Mouse (Mus musculus) neural tube, embryonic 11.5 days (tissue): Measurements from ENCODE around the gene Aaas. TPM values are rescaled to one million over a fixed set of nuclear protein-coding genes. Genes with fewer than 3 reads are reported as not detected.

ENCODE experiments used
- ATAC-seq: fragments of 200-750 bp; cut with Nextera tagmentation; 2 replicates; pipeline ENCODE4 v1.8.0; 2017; ENCODE audit warnings: moderate number of reproducible peaks, mild to moderate bottlenecking, moderate TSS enrichment, moderate library complexity; ENCODE audit not compliant: insufficient read depth, low FRiP score, low TSS enrichment
- DNase-seq: peaks from one replicate; pipeline ENCODE4 v3.0.0-alpha.2; 2015; ENCODE audit warnings: low spot score
- H3K27ac ChIP-seq: fragments of 300-500 bp; sonication (generic); 2 replicates; pipeline ENCODE4 v1.5.1; 2014; ENCODE audit warnings: low read depth, mild to moderate bottlenecking, low read length
- H3K27me3 ChIP-seq: fragments of 300-500 bp; sonication (generic); 2 replicates; pipeline ENCODE4 v1.6.1; 2014; ENCODE audit warnings: mild to moderate bottlenecking, low read length, mixed read lengths; ENCODE audit not compliant: control insufficient read depth, insufficient read depth
- H3K36me3 ChIP-seq: fragments of 300-500 bp; sonication (generic); 2 replicates; pipeline ENCODE4 v1.6.1; 2014; ENCODE audit warnings: mild to moderate bottlenecking, low read length, moderate library complexity, mixed read lengths; ENCODE audit not compliant: control insufficient read depth, insufficient read depth
- H3K4me1 ChIP-seq: fragments of 300-500 bp; sonication (generic); 2 replicates; pipeline ENCODE4 v1.6.1; 2014; ENCODE audit warnings: low read length, mixed read lengths; ENCODE audit not compliant: control insufficient read depth, insufficient read depth
- H3K4me2 ChIP-seq: fragments of 300-500 bp; sonication (generic); 2 replicates; pipeline ENCODE4 v1.6.1; 2014; ENCODE audit warnings: low read depth, mild to moderate bottlenecking, moderate library complexity
- H3K4me3 ChIP-seq: fragments of 300-500 bp; sonication (generic); 2 replicates; pipeline ENCODE4 v1.5.1; 2014; ENCODE audit warnings: low read depth, low read length
- H3K9ac ChIP-seq: fragments of 300-500 bp; sonication (generic); 2 replicates; pipeline ENCODE4 v1.6.1; 2014; ENCODE audit warnings: mild to moderate bottlenecking, low read length
- H3K9me3 ChIP-seq: fragments of 300-500 bp; sonication (generic); 2 replicates; pipeline ENCODE4 v1.6.1; 2016; ENCODE audit warnings: low read length; ENCODE audit not compliant: control insufficient read depth
- WGBS: fragments of 180-500 bp; shearing (Covaris S2); extraction: QIAGEN DNeasy Blood & Tissue Kit; methylation state at CpG from one replicate; pipeline ENCODE4 v1.1.7; 2014; 5-methylcytosine and 5-hydroxymethylcytosine counted together
- polyA plus RNA-seq: library from polyadenylated mRNA; unstranded; fragments of >200 nt; fragmentation: Nextera tagmentation; extraction: Ambion mirVana; gene quantifications from 2 replicates; pipeline ENCODE4 v1.2.1, GENCODE M21; 2014

Gene Aaas
- polyA plus RNA-seq, 1 experiment from 2014 or later = 86.7 TPM

DNA sequence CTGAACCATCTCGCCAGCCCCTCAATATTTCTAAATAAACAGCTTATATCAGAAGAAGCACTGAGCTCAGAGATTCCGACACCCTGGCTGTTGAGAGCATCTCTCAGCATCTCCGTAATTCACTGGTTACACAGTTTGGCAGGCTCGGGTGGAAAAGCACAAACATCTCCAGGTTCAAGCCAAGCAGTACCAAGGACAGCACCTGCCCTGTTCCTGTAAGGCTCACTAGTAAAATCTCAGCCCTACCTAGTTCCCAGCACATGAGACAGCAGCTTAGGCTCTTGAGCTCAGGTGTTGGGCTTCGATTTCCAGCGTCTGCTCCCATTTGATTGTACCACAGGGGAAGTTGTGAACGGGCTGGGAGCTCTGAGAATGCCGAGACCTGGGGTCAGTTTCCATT lies 15.3 kb downstream of the Aaas start:
- 89% methylated on average over 8 of the region's 8 CpGs for WGBS
- ATAC-seq = no peak

GRCm38 (mm10) chr15:102331610-102332015 lies 19.0 kb downstream of the Aaas start, which contains the start of gene Myg1:
Myg1 (plus strand) TSS chr15:102331709.
- DNase-seq (peak; percentile 83), ATAC-seq (peak; percentile 93)
- peak within 1 kb of the TSS; percentile 78 for H3K4me3 ChIP-seq
- peak within 1 kb of the TSS; percentile 54; the same call in 1 of the 2 replicates for H3K27ac ChIP-seq
- H3K36me3 ChIP-seq = peaks cover 16% of the 10 kb centered on the region; the same call in 1 of the 2 replicates
- peak within 1 kb of the TSS; percentile 67 for H3K9ac ChIP-seq
- WGBS = under 1% methylated on average over 30 of the region's 30 CpGs
- no peaks in the 10 kb centered on the region for H3K9me3 ChIP-seq
- no peaks in the 10 kb centered on the region for H3K27me3 ChIP-seq
- peaks cover 8% of the 10 kb centered on the region for H3K4me1 ChIP-seq
- H3K4me2 ChIP-seq = peak within 1 kb of the TSS; percentile 90

More for the DNA sequence above, 15.3 kb downstream of the Aaas start:
- Histone ChIP-seq H3K27ac (no peak overlapping the region), H3K4me3 (no peak overlapping the region), H3K9me3 (no peaks in the 10 kb centered on the region), H3K36me3 (peaks cover 22% of the 10 kb centered on the region), H3K4me1 (peaks cover 6% of the 10 kb centered on the region), H3K27me3 (no peaks in the 10 kb centered on the region), H3K4me2 (no peak overlapping the region), H3K9ac (no peak overlapping the region)
- DNase-seq = no peak

- ATAC-seq = no peak
- Histone ChIP-seq H3K27ac (no peak overlapping the region), H3K27me3 (no peaks in the 10 kb centered on the region), H3K9me3 (no peaks in the 10 kb centered on the region), H3K4me1 (peaks cover 2% of the 10 kb centered on the region), H3K4me2 (peak overlapping the region; percentile 46), H3K36me3 (peaks cover 6% of the 10 kb centered on the region; the same call in 1 of the 2 replicates), H3K9ac (peak overlapping the region; percentile 79), H3K4me3 (peak overlapping the region; percentile 82)
- no peak for DNase-seq
- 74% methylated on average over 8 of the region's 8 CpGs for WGBS
These were observed 23.7 kb downstream of the Aaas start for GRCm38 (mm10) chr15:102326892-102327291.

GRCm38 (mm10) chr15:102326022-102326576 lies 24.5 kb downstream of the Aaas start, which contains the start of gene Pfdn5:
Pfdn5 (plus strand) TSS chr15:102326116.
- Histone ChIP-seq H3K9me3 (no peaks in the 10 kb centered on the region), H3K9ac (peak within 1 kb of the TSS; percentile 79), H3K4me2 (peak within 1 kb of the TSS; percentile 46), H3K27me3 (no peaks in the 10 kb centered on the region), H3K4me3 (peak within 1 kb of the TSS; percentile 82), H3K27ac (peak within 1 kb of the TSS; percentile 49; the same call in 1 of the 2 replicates), H3K36me3 (peaks cover 6% of the 10 kb centered on the region; the same call in 1 of the 2 replicates), H3K4me1 (peaks cover 2% of the 10 kb centered on the region; the same call in 1 of the 2 replicates)
- ATAC-seq (peak; percentile 76; the same call in 1 of the 2 replicates), DNase-seq (peak; percentile 85)
- under 1% methylated on average over 40 of the region's 40 CpGs for WGBS

DNA sequence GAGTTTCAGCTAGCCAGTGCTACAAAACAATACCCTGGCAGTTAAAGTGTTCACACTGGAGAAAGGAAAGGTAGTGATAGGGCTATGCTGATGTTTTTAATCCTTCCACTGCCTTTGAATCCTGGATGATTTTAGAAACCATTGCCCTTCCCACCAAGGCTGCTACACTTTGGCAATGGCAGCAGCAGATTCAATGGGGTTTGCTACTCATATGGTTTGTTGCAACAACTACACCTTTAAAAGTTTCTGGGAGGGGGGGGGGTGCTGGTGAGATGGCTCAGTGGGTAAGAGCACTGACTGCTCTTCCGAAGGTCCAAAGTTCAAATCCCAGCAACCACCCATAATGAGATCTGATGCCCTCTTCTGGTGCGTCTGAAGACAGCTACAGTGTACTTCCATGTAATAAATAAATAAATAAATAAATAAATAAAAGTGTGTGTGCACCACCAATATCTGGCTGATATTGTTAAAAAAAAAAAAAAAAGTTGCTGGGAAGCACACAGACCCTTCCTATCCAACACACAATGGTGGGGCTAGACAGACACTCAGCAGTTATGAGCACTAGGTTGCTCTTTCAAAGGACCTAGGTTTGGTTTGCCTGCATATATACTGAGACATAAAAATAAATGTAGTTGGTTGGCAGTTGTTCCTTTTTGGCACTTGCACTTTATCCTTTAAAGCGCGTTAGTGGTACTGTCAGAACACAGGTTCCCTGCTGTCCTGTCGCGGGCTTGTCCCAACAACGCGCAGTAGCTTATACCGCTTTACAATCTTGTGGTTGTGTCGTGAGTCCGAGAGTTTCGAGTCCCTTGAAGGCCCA lies 25.7 kb downstream of the Aaas start:
- H3K27ac ChIP-seq = no peak overlapping the region
- no peak overlapping the region for H3K4me2 ChIP-seq
- no peak overlapping the region for H3K9ac ChIP-seq
- H3K27me3 ChIP-seq = no peaks in the 10 kb centered on the region
- peaks cover 2% of the 10 kb centered on the region; the same call in 1 of the 2 replicates for H3K4me1 ChIP-seq
- ATAC-seq (no peak), DNase-seq (no peak)
- 75% methylated on average over 12 of the region's 12 CpGs for WGBS
- peaks cover 12% of the 10 kb centered on the region for H3K36me3 ChIP-seq
- no peak overlapping the region for H3K4me3 ChIP-seq
- H3K9me3 ChIP-seq = no peaks in the 10 kb centered on the region

DNA sequence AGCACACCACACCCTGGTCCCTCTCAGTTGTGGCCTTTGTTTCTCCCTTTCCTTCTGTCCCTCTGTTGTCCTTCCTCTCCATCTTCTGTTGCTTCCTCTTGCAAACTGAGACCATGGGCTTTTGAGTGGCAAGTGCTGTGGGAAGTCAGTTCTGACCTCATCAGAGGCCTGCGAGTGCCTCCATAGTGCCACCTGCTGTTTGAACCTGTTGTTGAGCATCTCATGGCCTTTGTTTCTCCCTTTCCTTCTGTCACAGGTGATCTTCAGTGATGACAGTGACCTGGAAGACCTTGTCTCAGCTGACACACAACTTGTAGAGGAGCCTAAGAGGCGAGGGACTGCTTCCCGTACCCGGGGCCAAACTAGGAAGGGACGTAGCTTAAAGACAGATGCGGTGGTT lies 34.3 kb downstream of the Aaas start:
- no peaks in the 10 kb centered on the region for H3K4me1 ChIP-seq
- peaks cover 24% of the 10 kb centered on the region for H3K36me3 ChIP-seq

GRCm38 (mm10) chr15:102315292-102315691 lies 35.3 kb downstream of the Aaas start:
- Histone ChIP-seq H3K27me3 (no peaks in the 10 kb centered on the region), H3K9me3 (no peaks in the 10 kb centered on the region), H3K4me1 (no peaks in the 10 kb centered on the region), H3K4me2 (no peak overlapping the region), H3K4me3 (no peak overlapping the region), H3K27ac (no peak overlapping the region), H3K36me3 (peaks cover 19% of the 10 kb centered on the region), H3K9ac (no peak overlapping the region)
- 88% methylated on average over 8 of the region's 8 CpGs for WGBS
- no peak for ATAC-seq
- DNase-seq = no peak

More for the DNA sequence above, 34.3 kb downstream of the Aaas start:
- no peaks in the 10 kb centered on the region for H3K27me3 ChIP-seq
- no peak overlapping the region for H3K9ac ChIP-seq
- DNase-seq (peak; percentile 56), ATAC-seq (no peak)
- 87% methylated on average over 6 of the region's 6 CpGs for WGBS
- H3K4me2 ChIP-seq = no peak overlapping the region
- no peak overlapping the region for H3K27ac ChIP-seq
- no peak overlapping the region for H3K4me3 ChIP-seq
- no peaks in the 10 kb centered on the region for H3K9me3 ChIP-seq

GRCm38 (mm10) chr15:102311489-102311888 lies 39.1 kb downstream of the Aaas start:
- Histone ChIP-seq H3K4me2 (no peak overlapping the region), H3K4me3 (no peak overlapping the region), H3K9me3 (no peaks in the 10 kb centered on the region), H3K27me3 (no peaks in the 10 kb centered on the region), H3K36me3 (peaks cover 16% of the 10 kb centered on the region), H3K9ac (no peak overlapping the region), H3K27ac (no peak overlapping the region), H3K4me1 (no peaks in the 10 kb centered on the region)
- no peak for DNase-seq
- ATAC-seq = no peak
